ENCODE assay signal across 8 mouse cellular contexts in genomic region chr11:5706874-5707529, GRCm38 (mm10). TPM values are rescaled to one million over a fixed set of nuclear protein-coding genes. Genes with fewer than 3 reads are reported as not detected.
DNase-seq lines count a peak whose midpoint lies in the region; ATAC-seq lines count a peak whose summit lies in the region.

No protein-coding gene starts in this region.

- DNase-seq in cerebellum, adult 9-10 months = peak; percentile 51
- DNase-seq in cerebellum, adult 18-20 months = no peak
- peak; percentile 38 for DNase-seq in right cerebral cortex, postnatal 14 days
- no peak for DNase-seq in right cerebral cortex, adult 18-20 months
- no peak for DNase-seq in forebrain, embryonic 11.5 days (ENCODE audit: low spot score)
- DNase-seq in kidney, postnatal 36 days = peak; percentile 23 to 57
- DNase-seq in midbrain, embryonic 10.5 days (ENCODE audit: low spot score) = no peak
- peak; percentile 63 for DNase-seq in testis, postnatal 10 days (ENCODE audit: low spot score)

- no peak overlapping the region for H3K27ac ChIP-seq in forebrain, embryonic 11.5 days (ENCODE audit: low read depth, low read length)
- H3K27ac ChIP-seq in midbrain, embryonic 10.5 days (replicated peaks) = peak overlapping the region; percentile 95

- ATAC-seq in forebrain, embryonic 11.5 days (replicated peaks; ENCODE audit: low FRiP score) = peak; percentile 76

- H3K9me3 ChIP-seq in forebrain, embryonic 11.5 days (ENCODE audit: control insufficient read depth, low read length) = no peaks in the 10 kb centered on the region
- H3K9me3 ChIP-seq in midbrain, embryonic 10.5 days (replicated peaks) = no peaks in the 10 kb centered on the region

- 2% methylated on average over 43 of the region's 43 CpGs for WGBS in forebrain, embryonic 11.5 days
- WGBS in midbrain, embryonic 10.5 days = 2% methylated on average over 43 of the region's 43 CpGs

- H3K27me3 ChIP-seq in forebrain, embryonic 11.5 days (ENCODE audit: control insufficient read depth, insufficient read depth, low read length) = no peaks in the 10 kb centered on the region
- no peaks in the 10 kb centered on the region for H3K27me3 ChIP-seq in midbrain, embryonic 10.5 days (ENCODE audit: low read depth, poor library complexity, severe bottlenecking)

- H3K4me3 ChIP-seq in forebrain, embryonic 11.5 days (ENCODE audit: low read depth, low read length) = peak overlapping the region; percentile 97
- peak overlapping the region; percentile 98 for H3K4me3 ChIP-seq in midbrain, embryonic 10.5 days

- H3K4me2 ChIP-seq in forebrain, embryonic 11.5 days (ENCODE audit: low read depth, low read length, severe bottlenecking) = peak overlapping the region; percentile 88

- H3K9ac ChIP-seq in forebrain, embryonic 11.5 days (ENCODE audit: low read length) = peak overlapping the region; percentile 94

- peaks cover 5% of the 10 kb centered on the region; the same call in 1 of the 2 replicates for H3K36me3 ChIP-seq in forebrain, embryonic 11.5 days (ENCODE audit: control insufficient read depth, insufficient read depth, low read length)
- peaks cover 26% of the 10 kb centered on the region for H3K36me3 ChIP-seq in midbrain, embryonic 10.5 days

- H3K4me1 ChIP-seq in forebrain, embryonic 11.5 days (replicated peaks; ENCODE audit: control insufficient read depth, insufficient read depth, low read length) = peaks cover 3% of the 10 kb centered on the region; the same call in 1 of the 2 replicates
- H3K4me1 ChIP-seq in midbrain, embryonic 10.5 days = peaks cover 18% of the 10 kb centered on the region

RNA-seq across cellular contexts. Expression of gene Mrps24, which starts 8.5 kb away (rescaled TPM):
- 166 TPM in 2 replicates for polyA plus RNA-seq in forebrain, embryonic 11.5 days (2014; fragmentation: Nextera tagmentation; extraction: Ambion mirVana)
- 155 and 159 TPM in 2 replicates for polyA plus RNA-seq in midbrain, embryonic 10.5 days (2016; fragmentation: Nextera tagmentation; extraction: Ambion mirVana)

RNA-seq across cellular contexts. Expression of gene Urgcp, which starts 55.2 kb away (rescaled TPM):
- polyA plus RNA-seq in forebrain, embryonic 11.5 days (2014; fragmentation: Nextera tagmentation; extraction: Ambion mirVana) = 19.1 and 20.1 TPM in 2 replicates
- 18.3 and 22.8 TPM in 2 replicates for polyA plus RNA-seq in midbrain, embryonic 10.5 days (2016; fragmentation: Nextera tagmentation; extraction: Ambion mirVana)

Comparison
In these comparisons a context has a peak if more than half of its experiments do, and no peak if none do; other contexts are left out.
1. DNase-seq: peak in cerebellum, adult 9-10 months (single experiment), right cerebral cortex, postnatal 14 days (single experiment), kidney, postnatal 36 days (2 of 2) and testis, postnatal 10 days (single experiment); none in cerebellum, adult 18-20 months (0 of 2), right cerebral cortex, adult 18-20 months (single experiment), forebrain, embryonic 11.5 days (single experiment) and midbrain, embryonic 10.5 days (single experiment).